Mouse (Mus musculus) CD4-positive, CD25-positive, alpha-beta regulatory T cell, adult 4 months (primary cell): ENCODE measurements around the gene Ybx2. TPM values are rescaled to one million over a fixed set of nuclear protein-coding genes. Genes with fewer than 3 reads are reported as not detected.
"Not testable (repeated sequence)": the region's sequence is repeated elsewhere in the genome, so short reads cannot be mapped to it uniquely, and the experiment has no call there.

ENCODE experiments used
- ATAC-seq: one replicate; pipeline ENCODE4 v1.8.0; 2017
- polyA plus RNA-seq, 2 experiments: library from polyadenylated mRNA; unstranded; fragments of 100-300 nt; shearing (Covaris generic); gene quantifications; one replicate each; pipeline ENCODE4 v1.2.1; 2017

Ybx2 gene
- polyA plus RNA-seq, 2 experiments from 2014 or later, result not detected

DNA sequence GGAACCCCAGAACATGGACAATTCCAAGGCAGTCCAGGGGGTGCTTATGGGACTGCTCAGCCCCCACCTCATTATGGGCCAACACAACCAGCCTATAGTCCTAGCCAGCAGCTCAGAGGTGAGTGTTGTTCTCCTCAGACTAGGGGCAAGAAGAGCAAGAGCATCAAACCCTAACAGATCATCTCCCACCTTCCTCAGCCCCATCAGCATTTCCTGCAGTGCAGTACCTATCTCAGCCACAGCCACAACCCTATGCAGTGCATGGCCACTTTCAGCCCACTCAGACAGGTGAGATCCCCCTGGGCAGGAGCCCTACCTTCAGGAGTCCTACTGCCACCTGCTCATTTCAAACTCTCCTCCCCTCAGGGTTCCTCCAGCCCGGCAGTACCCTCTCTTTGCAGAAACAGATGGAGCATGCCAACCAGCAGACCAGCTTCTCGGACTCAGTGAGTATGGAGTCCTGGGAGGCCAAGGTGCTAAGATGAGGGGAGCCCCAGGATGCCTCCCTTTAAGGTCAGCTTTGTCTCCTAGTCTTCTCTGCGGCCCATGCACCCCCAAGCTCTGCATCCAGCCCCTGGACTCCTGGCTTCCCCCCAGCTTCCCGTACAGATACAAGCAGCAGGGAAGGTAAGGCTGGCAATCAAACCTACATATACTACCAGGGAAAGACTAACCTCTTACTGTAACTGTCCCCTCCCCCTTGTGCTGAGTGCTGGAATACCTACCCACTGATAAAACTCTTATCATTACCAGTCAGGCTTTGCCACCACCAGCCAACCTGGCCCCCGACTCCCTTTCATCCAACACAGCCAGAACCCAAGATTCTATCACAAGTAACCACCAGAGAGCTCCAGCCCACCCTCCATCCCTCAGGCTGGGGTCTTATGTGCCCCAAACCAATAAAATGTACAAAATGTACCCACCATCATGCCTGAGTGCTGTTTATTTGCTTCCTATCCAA lies 19.6 kb upstream of the Ybx2 start:
- ATAC-seq, result no peak

DNA sequence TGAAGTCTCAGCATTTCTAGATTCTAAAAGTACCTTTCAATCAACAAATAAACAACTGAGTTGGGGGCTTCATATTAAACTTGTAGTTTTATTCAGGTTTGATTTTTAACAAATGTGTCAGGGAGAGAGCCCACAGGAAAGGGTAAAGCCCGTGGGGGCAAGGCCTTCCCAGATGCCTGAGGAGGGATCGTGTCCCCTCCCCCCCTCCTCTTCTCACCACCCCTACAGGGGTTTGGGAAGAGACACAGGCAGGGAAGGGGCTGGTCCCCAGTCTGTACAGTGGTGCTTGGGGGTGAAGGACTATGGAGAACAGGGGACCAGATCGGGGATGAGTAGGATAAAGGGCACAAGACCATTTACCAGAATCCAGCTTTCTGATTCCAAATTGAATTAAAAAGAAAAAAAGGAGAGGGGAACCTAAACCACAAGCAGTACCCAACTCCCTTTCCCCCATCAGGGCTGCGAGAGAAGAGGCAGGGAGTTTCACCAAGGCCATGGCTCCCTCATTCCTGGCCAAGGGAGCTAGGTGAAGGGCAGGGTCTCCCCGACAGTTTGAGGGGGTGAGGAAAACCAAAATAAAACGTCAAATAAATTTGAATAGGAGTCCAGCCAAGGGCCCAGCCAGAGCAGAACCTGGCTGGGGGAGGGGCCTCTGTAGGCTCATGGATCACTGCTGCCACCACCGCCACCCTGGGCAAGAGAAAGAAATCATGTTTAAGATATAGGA lies 18.8 kb upstream of the Ybx2 start:
- ATAC-seq, result not testable (repeated sequence)

- ATAC-seq, result no peak
Measured at GRCm38 (mm10) chr11:69917379-69917948, 18.1 kb upstream of the Ybx2 start.

DNA sequence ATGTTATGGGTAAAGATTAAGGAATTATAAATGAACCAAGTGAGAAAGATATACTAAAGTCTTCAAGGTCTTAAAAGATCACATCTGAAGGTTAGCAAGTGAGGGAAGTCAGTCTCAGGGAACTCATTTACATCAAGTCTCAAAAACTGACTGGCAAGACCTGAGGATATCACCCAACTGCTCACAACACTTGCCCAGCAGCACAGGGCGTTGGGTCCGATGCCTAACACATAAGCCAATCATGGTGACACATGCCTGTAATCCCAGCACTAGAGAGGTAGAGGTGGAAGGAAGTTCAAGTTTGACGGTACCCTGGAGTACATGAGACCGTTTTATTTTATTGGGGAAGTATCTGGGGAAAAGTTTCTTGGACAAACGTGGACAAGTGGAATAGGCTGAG lies 17.5 kb upstream of the Ybx2 start:
- no peak for ATAC-seq

GRCm38 (mm10) chr11:69919053-69919452 lies 16.5 kb upstream of the Ybx2 start:
- no peak for ATAC-seq

- ATAC-seq, result peak; percentile 48
Measured at GRCm38 (mm10) chr11:69919661-69920265, 15.8 kb upstream of the Ybx2 start.

DNA sequence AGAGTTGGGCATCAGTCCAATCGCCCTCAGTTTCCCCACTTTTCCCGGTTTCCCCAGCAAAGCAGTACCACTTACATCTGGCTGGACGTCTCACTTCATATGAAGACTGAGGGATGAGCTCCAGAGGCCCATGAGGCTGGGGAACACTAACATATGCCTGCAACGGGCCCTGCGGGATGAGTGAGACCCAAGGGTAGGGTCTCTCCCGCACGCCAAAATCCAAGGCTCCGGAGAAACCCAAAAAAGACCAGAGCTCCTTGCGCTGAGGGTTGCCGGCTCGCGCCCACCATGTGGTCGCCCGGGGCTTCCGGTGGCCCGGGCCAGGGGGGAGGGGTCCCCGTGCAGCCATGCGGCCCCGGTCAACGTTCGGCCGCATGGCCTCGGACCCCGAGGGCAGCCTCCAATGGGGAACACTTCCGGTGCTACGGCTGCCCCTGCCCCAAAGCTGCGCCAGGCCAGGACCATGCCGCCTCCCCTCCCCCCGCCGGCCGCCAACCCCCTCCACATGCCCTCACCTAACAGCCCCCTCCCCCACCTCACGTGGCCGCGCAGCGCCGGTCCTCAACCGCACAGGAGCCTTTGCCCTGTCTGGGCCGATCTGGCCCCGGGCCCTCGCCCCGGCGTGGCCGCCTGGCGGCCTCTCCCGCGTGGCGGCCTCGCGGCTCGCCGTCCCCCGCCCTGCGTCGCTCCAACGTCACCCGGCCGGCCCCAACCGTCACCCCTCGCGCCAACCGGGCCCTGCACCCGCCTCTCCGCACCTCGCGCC lies 15.1 kb upstream of the Ybx2 start:
- ATAC-seq, result no peak

DNA sequence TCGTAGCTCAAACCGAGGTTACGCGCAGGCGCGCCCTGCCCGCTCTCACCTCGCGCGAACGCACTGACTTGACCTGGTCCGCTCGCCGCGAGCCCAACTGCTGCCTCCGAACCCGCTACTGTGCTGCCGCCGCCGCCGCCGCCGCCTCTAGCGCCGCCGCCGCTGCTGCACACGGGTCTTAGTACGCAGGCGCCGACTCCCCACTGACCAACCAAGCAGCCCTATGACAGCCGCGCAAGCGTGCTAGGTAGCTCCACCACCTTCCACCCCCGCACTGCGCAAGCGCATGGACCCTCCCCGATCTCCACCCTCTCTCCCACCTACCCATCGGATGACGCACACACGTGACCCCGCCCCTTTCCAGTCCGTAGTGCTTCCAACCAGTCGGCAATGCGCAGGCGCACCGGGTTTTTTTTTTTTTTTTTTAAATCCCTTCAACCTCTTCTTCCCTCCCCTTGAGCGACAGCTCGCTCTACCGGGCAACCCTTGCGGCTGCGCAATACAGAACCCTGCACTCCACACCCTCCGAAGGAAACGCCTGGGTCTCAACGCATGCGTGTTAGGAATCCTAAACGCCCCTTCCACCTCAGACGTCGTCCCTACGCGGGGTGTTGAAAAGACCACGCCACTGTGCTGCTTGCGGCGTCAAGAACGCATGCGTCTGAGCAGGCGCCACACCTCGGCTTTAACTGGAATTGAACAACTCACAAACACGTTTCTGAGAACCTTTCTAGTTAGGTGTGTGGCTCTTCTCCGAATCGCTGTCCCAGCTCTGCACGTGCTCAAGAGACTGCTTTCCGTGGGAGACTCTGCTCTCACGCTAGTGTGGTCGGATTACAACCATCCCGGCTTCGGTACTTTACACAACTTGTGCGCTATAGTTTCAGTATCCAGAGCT lies 14.2 kb upstream of the Ybx2 start, which contains the start of gene Eif5a:
Eif5a (minus strand) TSS at position 845 of the 898 bp plus-strand sequence.
- peak; percentile 79 for ATAC-seq

GRCm38 (mm10) chr11:69922012-69922756 lies 13.4 kb upstream of the Ybx2 start:
- no peak for ATAC-seq

GRCm38 (mm10) chr11:69922796-69923195 lies 12.8 kb upstream of the Ybx2 start:
- ATAC-seq, result no peak

GRCm38 (mm10) chr11:69927501-69927900 lies 8.1 kb upstream of the Ybx2 start:
- ATAC-seq, result no peak

GRCm38 (mm10) chr11:69929712-69930111 lies 5.9 kb upstream of the Ybx2 start:
- no peak for ATAC-seq

GRCm38 (mm10) chr11:69930176-69930575 lies 5.4 kb upstream of the Ybx2 start:
- not testable (repeated sequence) for ATAC-seq

GRCm38 (mm10) chr11:69930967-69931537 lies 4.5 kb upstream of the Ybx2 start:
- no peak for ATAC-seq

DNA sequence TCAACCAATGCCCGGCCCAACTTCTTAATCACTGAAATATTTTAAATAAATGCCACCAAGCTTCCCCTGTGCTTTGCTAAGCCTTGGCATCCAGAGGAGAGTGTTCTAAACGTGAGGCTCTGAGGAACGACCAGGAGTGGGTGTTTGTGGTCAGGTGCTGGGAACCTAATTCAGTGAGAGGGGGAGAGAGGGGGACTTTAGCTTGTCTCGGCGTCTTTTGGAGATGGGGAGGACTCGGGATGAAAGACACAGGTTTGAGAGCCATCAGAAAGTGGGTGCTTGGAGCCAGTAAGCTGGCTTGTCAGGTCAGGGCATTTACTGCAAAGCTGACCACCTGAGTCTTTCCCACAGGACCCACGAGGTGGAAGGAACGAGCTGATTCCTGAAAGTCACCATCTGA lies 3.8 kb upstream of the Ybx2 start:
- no peak for ATAC-seq

DNA sequence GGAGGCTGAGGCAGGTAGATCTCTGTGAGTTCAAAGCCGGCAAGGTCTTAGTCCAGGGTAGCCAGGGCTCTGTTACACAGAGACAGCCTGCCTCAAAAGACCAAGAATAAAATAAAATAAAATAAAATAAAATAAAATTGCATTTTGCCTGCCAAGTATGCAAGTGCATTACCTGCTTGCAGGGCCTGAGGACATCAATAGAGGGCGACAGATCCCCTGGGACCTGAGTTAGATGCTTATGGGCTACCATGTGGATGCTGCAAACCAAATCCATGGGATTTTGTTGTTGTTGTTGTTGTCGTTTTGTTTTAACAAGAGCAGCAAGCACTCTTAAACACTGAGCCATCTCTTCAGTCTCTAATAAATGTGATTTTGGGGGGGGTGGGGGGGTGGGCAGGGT lies 3.3 kb upstream of the Ybx2 start:
- no peak for ATAC-seq

DNA sequence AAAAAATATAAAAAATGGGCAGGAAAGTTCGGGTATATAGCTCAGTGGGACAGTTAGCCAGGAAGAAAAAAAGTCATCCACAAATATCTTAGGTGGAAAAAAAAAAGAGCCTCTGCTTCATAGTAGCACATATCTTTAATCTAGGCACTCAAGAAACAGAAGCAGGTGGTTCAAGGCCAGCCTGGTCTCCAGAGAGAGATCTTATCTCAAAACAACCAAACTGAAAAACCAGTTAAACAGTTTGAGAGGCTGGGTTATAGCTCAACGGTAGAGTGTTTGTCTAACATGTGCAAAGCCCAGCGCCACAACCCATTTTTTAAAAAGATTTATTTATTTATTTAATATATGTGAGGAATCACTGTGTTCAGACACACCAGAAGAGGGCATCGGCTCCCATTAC lies 2.5 kb upstream of the Ybx2 start:
- ATAC-seq, result no peak

GRCm38 (mm10) chr11:69934169-69934568 lies 1.4 kb upstream of the Ybx2 start:
- ATAC-seq, result peak; percentile 75

GRCm38 (mm10) chr11:69934681-69935080 lies 915 bp upstream of the Ybx2 start:
- no peak for ATAC-seq

DNA sequence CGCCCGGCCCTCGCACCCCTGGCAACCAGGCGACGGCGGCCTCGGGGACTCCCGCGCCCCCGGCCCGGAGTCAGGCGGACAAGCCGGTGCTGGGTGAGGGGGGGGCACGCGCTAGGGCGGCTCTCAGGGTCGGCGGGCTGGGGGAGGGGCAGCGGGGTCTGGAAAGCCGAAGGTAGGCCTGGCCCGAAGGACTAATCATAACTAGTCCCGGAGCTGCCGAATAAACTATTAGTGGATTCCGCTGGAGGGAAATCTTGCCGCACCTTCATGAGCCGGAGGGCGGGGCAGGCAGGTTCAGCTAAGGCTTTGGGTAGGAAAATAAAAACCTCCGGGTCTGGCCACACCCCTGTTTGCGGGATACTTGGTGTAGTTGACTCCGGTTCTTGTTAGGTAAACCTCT lies 560 bp downstream of the Ybx2 start:
- no peak for ATAC-seq
